ENCODE assay signal across 14 mouse cellular contexts in genomic region chr17:24502208-24502607, GRCm38 (mm10). TPM values are rescaled to one million over a fixed set of nuclear protein-coding genes. Genes with fewer than 3 reads are reported as not detected.
DNase-seq lines count a peak whose midpoint lies in the region; ATAC-seq and TF ChIP-seq lines count a peak whose summit lies in the region.
"Had no signal": no experiment of that assay in that cellular context is flagged by ENCODE, and none has a peak within 500 bp of the region (broad histone marks: within the 10 kb centered on the region; RNA-seq: fewer than 3 reads in every experiment).

No protein-coding gene starts in this region.

- no peak overlapping the region for H3K4me3 ChIP-seq in kidney, adult 2 months (ENCODE audit: insufficient read depth, low read depth, low read length)
- H3K4me3 ChIP-seq: embryonic facial prominence, embryonic 15.5 days; heart, embryonic 10.5 days; hindbrain, embryonic 12.5 days had no signal

- DNase-seq in kidney, adult 2 months = no peak
- no peak for DNase-seq in kidney, postnatal 10 days
- DNase-seq in right cerebral cortex, postnatal 4 days = peak; percentile 12
- no peak for DNase-seq in right cerebral cortex, adult 18-20 months
- DNase-seq in B cell, adult 2 months = no peak
- DNase-seq in cerebellum, postnatal 14 days = no peak
- DNase-seq: adrenal gland, adult 2 months; cerebellum, adult 18-20 months; kidney, postnatal 25 days had no signal

- whole genome bisulfite sequencing in kidney, adult 2 months = 47% methylated on average over 11 of the region's 11 CpGs

- H3K27ac ChIP-seq in kidney, adult 2 months (ENCODE audit: insufficient read depth, low read depth, low read length) = no peak overlapping the region
- H3K27ac ChIP-seq: embryonic facial prominence, embryonic 15.5 days; heart, embryonic 10.5 days; hindbrain, embryonic 12.5 days had no signal

- ATAC-seq in common myeloid progenitor, adult 5-6 weeks (replicated peaks; ENCODE audit: low read depth, poor library complexity, severe bottlenecking) = 0 out of 2 replicates have a peak, but pooled peaks have one; percentile 43

- TF ChIP-seq POLR2A in kidney, adult 2 months (IDR thresholded peaks at IDR 0.05; ENCODE audit: low read depth, low read length) = no peak

- H3K4me1 ChIP-seq in kidney, adult 2 months (ENCODE audit: control insufficient read depth, insufficient read depth, low read length) = no peaks in the 10 kb centered on the region

- no peaks in the 10 kb centered on the region for H3K27me3 ChIP-seq in kidney, adult 2 months (replicated peaks; ENCODE audit: control insufficient read depth, insufficient read depth, low read length)
- H3K27me3 ChIP-seq: embryonic facial prominence, embryonic 15.5 days had no signal

- 0 out of 2 replicates have a peak, but pooled peaks have one; percentile 16 for TF ChIP-seq CTCF in kidney, adult 2 months (conservative IDR thresholded peaks at IDR 0.05; ENCODE audit: insufficient read depth, insufficient read length, low read depth, low read length)

- no peaks in the 10 kb centered on the region for H3K36me3 ChIP-seq in kidney, adult 2 months (ENCODE audit: control insufficient read depth, insufficient read depth, low read length)

RNA-seq across cellular contexts. Expression of gene Caskin1, which starts 13.8 kb away (rescaled TPM):
- 0.52 and 0.80 TPM in 2 replicates for polyA plus RNA-seq in kidney, adult 2 months (2012; rRNA removed)
- not detected in 2 replicates for total RNA-seq in common myeloid progenitor, adult 5-6 weeks (2017)

RNA-seq across cellular contexts. Expression of gene Mlst8, which starts 23.3 kb away (rescaled TPM):
- polyA plus RNA-seq in kidney, adult 2 months (2012; rRNA removed) = 26.1 and 32.1 TPM in 2 replicates
- total RNA-seq in common myeloid progenitor, adult 5-6 weeks (2017) = 9.6 and 25.7 TPM in 2 replicates

RNA-seq across cellular contexts. Expression of gene Traf7, which starts 25.5 kb away (rescaled TPM):
- polyA plus RNA-seq in kidney, adult 2 months (2012; rRNA removed) = 108 and 124 TPM in 2 replicates
- 59.3 and 60.5 TPM in 2 replicates for total RNA-seq in common myeloid progenitor, adult 5-6 weeks (2017)

RNA-seq across cellular contexts. Expression of gene Bricd5, which starts 28.5 kb away (rescaled TPM):
- 0.56 and 0.96 TPM in 2 replicates for polyA plus RNA-seq in kidney, adult 2 months (2012; rRNA removed)
- total RNA-seq in common myeloid progenitor, adult 5-6 weeks (2017) = 1.3 TPM in 1 of 2 replicates, not detected in the other
- polyA plus RNA-seq: lung, embryonic 16.5 days had no signal

RNA-seq across cellular contexts. Expression of gene Rab26, which starts 31.8 kb away (rescaled TPM):
- 0.56 and 0.58 TPM in 2 replicates for polyA plus RNA-seq in kidney, adult 2 months (2012; rRNA removed)
- 0.05 TPM in 1 of 2 replicates, not detected in the other for total RNA-seq in common myeloid progenitor, adult 5-6 weeks (2017)
